Mouse (Mus musculus) liver (tissue): ENCODE results near the gene Fars2.

Experiments used
- DNase-seq: peaks from one replicate; pipeline ENCODE4 v3.0.0-alpha.2; 2020; ENCODE audit warnings: mixed read lengths

The Fars2 gene

DNA sequence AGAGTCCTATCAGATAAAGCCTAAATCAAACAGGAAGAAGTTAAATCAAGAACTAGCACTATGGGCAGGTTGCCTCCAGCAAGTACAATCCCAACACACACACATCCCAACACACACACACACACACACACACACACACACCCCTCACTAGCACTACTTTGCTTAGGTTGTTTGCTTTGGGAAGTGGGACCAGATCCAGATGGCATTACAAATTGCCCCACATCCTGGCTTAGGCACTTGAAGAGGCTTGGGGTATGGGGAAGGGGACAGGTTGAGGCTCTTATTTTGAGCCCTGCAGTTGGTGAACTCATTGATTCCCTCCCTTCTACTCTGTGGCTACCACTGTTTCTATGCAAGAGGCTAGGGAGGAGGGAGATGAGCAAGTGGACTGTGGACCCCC is 605.1 kb downstream of the Fars2 start:
- no peak for DNase-seq

DNA sequence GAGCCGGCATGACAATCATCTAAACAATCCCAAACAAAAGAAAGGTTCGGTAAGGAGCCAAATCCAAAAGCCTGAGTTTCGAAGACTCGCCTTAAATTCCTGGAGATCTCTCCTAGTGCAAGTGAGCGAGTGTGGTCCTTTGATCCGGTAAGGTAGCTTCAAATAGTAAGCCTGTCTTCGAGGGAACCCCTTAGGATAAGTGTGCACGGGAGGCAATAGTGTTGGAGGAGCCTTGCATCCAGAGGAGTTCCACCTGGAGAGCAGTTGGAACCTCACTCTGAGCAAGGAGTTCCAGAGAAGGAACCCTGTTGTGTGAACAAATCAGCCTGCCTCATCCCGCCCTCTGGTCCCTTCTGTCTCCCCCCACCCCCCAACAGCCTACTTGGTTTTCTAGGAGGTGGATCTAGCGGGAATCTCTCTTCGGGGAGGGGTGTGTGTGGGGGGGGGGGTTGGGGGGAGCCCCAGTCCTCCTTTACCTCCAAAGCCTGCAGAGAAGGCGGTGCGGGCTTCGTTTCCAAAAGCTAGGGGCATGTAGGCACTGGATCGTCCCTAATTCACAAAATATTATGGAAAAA is 606.6 kb downstream of the Fars2 start:
- no peak for DNase-seq

DNA sequence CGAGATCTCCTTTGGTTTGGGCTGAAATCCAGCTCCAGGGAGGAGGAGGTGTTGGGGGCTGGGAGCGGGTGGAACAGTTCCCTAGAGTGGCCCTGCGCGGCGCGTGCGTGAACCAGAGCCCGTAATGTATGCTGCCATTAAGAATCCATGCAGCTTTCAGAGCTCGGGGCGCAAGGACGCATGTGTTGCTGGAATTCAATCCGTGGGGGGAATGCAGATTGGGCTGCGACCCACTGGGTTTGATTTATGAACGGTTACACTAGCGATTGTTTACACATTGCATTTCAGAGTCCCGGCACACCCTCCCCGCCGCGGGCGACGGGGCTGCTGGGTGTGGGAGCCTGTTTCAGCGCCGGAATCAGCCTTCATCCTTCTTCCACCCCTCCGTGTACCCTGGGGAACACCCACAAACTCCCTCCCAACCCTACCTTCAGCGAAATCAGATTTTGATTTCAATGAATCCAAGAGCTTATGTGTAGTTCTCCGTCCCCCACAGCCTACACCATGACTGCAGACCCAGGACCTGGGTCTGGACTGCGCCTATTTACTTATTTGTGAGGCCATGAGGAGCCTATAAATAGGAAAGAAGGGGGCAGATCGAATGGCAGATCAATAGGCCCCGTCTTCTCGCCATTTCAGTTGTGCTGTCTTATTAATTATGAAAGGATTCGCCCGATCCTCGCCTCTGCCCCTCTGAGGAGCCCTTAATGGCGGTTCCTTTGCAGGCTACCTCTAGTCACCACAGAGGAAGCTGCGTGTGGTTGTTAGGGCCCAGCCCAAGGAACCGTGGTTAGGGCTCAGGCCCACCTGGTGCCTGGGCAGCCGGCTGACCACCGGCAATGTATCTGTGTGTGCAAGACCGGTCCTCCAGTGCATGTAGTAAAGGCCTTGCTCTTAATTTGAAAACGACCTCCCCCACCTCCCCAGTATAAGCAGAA is 607.6 kb downstream of the Fars2 start:
- DNase-seq = peak; percentile 9

DNA sequence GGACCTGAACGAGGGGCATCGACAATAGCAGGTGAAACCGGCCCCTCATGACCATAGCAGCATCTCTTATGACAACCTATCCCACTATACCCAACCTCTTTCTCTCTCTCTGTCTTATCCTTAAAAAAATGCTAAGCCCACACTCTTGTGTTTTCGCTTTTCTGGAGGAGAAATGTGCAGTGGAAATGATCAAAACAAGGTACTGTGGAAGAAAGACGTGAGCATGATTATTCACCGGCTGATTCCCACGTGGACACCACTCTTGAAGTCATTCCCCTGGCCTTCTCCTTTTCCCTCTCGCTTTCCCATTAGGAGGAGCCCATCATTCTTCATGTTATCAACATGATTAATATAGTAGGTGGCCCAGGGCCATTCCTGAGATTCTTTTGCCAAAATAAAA is 608.7 kb downstream of the Fars2 start:
- no peak for DNase-seq

DNA sequence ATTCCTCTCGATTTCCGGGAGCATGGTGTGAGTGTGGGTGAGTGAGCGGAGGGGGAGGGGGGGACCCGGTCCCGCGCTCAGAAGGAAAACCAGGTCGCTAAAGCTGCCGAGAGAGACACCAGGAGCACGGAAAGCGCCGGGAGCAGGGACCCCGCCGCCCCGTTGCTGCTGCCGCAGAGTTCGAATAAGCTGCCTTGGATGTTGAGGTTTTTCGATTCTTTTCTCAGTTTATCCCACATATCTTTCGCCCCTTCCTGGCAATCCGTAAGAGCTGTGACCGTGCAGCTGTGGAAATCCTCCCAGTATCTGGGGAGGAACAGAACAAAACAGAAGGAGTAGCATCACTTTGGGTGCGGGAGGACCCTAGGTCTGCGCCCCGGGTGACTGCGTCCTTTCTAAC is 609.3 kb downstream of the Fars2 start:
- DNase-seq = no peak

DNA sequence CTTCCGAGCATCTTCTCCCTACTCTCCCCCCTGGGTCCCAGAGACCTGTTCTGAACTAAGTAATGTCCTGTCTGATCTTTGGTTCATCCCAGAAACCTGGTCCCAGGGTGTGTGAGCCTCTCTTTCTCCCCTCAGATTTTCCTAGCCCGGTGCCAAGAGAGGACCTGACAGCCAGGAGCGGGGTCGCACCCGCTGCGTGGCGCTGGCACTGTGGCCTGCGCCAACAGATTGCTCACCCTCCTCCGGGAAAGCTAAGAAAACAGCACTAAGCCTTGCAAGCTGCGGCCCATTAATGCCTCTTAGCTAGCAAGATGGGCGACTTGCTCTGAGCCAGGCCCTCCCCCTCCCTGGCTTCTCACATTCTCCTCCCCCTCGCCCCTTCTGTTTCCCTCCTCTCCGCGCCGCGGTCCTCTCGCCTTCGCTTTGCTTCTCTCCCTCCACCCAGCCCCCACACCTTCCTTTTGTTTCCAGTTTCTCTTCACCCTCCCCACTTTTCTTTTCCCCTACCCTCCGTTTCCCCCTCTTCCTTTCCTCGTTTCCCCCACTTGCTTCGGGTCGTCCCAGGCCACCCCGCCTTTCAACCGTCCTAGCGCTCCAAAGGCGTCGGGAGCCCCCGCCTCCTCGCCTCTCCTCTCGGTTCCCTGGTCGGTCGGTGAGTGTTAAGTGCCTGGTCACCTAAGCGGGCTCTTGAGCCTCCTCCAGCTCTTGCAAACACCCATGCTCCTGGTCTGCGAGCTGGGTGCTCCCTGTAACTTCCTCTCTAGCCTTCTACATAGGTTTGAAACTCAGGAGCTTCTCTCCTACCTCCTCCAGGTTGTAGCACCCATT is 610.0 kb downstream of the Fars2 start:
- DNase-seq = no peak

- no peak for DNase-seq
Observed at GRCm38 (mm10) chr13:36727779-36728470, 610.7 kb downstream of the Fars2 start.

GRCm38 (mm10) chr13:36728509-36728908 is 611.3 kb downstream of the Fars2 start:
- no peak for DNase-seq

DNA sequence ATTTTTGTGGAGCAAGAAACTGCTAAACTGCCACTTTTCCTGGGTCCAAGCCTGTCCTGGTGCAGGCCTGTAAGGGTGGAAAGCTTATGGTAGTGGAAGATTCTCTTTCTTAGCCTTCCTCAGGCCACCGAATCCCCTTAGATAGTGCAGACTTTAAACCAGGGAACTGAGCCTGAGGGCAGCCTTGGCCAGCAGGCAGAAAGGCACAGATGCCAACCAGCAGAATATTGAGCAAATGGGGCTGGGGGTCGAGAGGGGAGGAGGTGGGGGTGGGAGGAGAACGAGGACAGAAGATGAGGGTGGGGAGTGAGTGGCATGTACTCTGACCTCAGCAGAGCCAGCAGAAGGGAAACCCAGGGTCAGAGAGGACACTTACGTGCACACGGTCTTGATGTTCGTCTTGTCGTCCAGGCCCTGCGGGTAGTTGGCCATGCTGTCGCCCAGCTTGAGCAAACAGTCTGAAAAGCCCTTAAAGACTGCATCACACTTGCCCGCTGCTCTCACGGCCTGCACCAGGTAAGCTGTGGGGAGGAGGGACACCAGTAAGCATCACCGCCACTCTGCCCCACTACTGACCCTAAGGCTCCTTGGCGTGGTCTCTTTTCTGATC is 612.6 kb downstream of the Fars2 start:
- no peak for DNase-seq

DNA sequence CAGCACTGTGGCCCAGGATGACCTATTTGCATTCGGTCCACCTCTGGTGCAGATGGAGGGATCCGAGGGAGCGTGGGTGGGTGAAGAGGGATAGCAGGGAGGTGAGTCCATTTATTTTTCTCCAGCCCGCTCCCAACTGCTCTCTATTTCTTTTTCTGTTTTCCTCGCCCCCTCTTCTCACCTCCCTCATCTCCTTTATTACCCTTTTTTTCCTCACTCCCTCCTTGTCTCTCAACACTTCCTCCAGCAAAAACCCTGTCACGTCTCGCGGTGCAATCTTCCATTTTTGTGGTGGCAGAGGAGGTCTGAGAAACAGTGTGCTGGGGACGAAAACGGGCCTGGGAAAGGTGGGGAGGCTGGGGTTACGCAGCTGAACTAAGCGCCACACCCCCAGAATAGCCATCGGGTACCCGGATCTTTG is 613.1 kb downstream of the Fars2 start:
- no peak for DNase-seq

DNA sequence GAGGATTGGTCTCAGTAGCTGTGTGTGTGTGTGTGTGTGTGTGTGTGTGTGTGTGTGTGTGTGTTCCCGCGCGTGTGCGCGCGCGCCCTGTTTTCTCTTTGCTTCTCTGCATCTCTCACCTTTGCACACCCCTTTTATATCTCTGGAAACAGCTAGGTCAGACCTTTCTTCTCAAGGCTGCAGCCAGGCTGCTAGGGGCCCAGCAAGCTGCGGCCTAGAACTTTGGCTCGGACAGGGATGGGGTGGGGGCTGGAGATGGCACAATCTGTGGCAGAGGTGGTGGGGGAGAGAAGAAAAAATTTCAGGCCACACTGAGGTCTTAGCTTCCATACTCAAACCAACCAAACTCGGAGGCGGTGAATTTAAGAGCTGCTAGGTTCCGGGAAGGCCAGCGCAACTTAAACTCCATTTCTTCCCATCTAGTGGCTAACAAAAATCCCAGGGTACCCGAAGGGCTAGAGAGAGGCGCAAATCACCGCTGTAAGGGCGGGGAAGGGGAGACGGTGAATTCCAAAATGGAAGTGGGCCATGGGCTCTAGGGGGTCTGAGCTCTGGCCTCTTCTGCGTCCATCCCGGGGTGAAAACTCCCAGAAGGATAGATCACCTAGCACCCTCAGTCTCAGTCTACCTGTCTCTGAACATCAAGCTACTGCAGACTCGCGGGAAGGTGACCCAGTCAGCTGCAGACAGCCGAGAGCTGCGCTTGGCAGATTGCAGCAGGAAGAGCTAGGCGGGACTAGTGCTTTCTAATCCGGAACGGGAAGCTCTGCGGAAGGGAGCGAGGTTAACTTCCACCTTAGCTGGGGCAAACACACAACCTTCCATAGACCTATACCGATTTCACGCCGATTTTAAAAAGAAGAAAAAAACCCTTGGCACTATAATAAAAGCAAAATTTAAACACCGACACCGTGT is 614.1 kb downstream of the Fars2 start:
- peak; percentile 32 for DNase-seq

- peak; percentile 4 for DNase-seq
Observed at GRCm38 (mm10) chr13:36731931-36732461, 614.8 kb downstream of the Fars2 start.

- DNase-seq = no peak
Observed at GRCm38 (mm10) chr13:36732891-36733490, 615.8 kb downstream of the Fars2 start.

- DNase-seq = no peak
Observed at GRCm38 (mm10) chr13:36733566-36733965, 616.4 kb downstream of the Fars2 start.

- DNase-seq = no peak
Observed at GRCm38 (mm10) chr13:36733989-36734690, 616.9 kb downstream of the Fars2 start.

- DNase-seq = no peak
Observed at GRCm38 (mm10) chr13:36734731-36735571, 617.7 kb downstream of the Fars2 start, which contains the start of gene Nrn1. Gene Nrn1 (minus strand): TSS chr13:36735131.

GRCm38 (mm10) chr13:36735901-36736618 is 618.8 kb downstream of the Fars2 start:
- peak; percentile 78 for DNase-seq

- DNase-seq = no peak
Observed at GRCm38 (mm10) chr13:36736619-36736996, 619.4 kb downstream of the Fars2 start.
